Mouse (Mus musculus) testis, adult 2 months (tissue): Measurements from ENCODE around the gene Tdrd3. TPM values are rescaled to one million over a fixed set of nuclear protein-coding genes. Genes with fewer than 3 reads are reported as not detected.

Experiments used
- H3K27ac ChIP-seq: fragments of 200-500 bp; 2 replicates; pipeline ENCODE4 v1.5.1; 2012; ENCODE audit warnings: low read depth, low read length; ENCODE audit not compliant: control insufficient read depth, insufficient read depth
- H3K27me3 ChIP-seq: fragments of 200-500 bp; 2 replicates; pipeline ENCODE4 v1.6.1; 2012; ENCODE audit warnings: mild to moderate bottlenecking, low read length, moderate library complexity; ENCODE audit not compliant: control insufficient read depth, insufficient read depth
- H3K36me3 ChIP-seq: fragments of 200-500 bp; 2 replicates; pipeline ENCODE4 v1.6.1; 2012; ENCODE audit warnings: mild to moderate bottlenecking, low read length; ENCODE audit not compliant: control insufficient read depth, insufficient read depth
- H3K4me1 ChIP-seq: fragments of 200-500 bp; 2 replicates; pipeline ENCODE4 v1.6.1; 2012; ENCODE audit warnings: low read length; ENCODE audit not compliant: control insufficient read depth, insufficient read depth
- H3K4me3 ChIP-seq: fragments of 200-500 bp; 2 replicates; pipeline ENCODE4 v1.5.1; 2012; ENCODE audit warnings: low read depth, mild to moderate bottlenecking, low read length, moderate library complexity, mixed read lengths; ENCODE audit not compliant: control insufficient read depth
- CTCF ChIP-seq: fragments of 200-500 bp; IDR thresholded peaks from 2 replicates; pipeline ENCODE4 v1.5.1; 2012; ENCODE audit warnings: low read depth, mild to moderate bottlenecking, inconsistent platforms, low read length, moderate library complexity; ENCODE audit not compliant: control insufficient read depth, insufficient read depth, insufficient replicate concordance
- POLR2A ChIP-seq: fragments of 200-500 bp; IDR thresholded peaks from 2 replicates; pipeline ENCODE4 v1.6.1; 2012; ENCODE audit warnings: low read depth, mild to moderate bottlenecking, inconsistent platforms, low read length, moderate library complexity; ENCODE audit not compliant: control insufficient read depth
- polyA plus RNA-seq: library from polyadenylated mRNA; depleted of rRNA; stranded (reverse); fragments of >200 nt; gene quantifications from 2 replicates; pipeline ENCODE4 v1.2.3, GENCODE M21; 2012

Gene Tdrd3
- polyA plus RNA-seq, 1 experiment: 8.8 TPM

GRCm38 (mm10) chr14:87416755-87417690 lies 584 bp downstream of the Tdrd3 start:
- no peaks in the 10 kb centered on the region for H3K27me3 ChIP-seq
- H3K27ac ChIP-seq: peak overlapping the region; percentile 85
- peak overlapping the region; percentile 92 for H3K4me3 ChIP-seq
- H3K36me3 ChIP-seq: no peaks in the 10 kb centered on the region
- TF ChIP-seq POLR2A (no peak; the same call in 1 of the 2 replicates), CTCF (no peak)
- H3K4me1 ChIP-seq: no peaks in the 10 kb centered on the region

GRCm38 (mm10) chr14:87417691-87418070 lies 1.2 kb downstream of the Tdrd3 start:
- Histone ChIP-seq H3K36me3 (no peaks in the 10 kb centered on the region), H3K27me3 (no peaks in the 10 kb centered on the region), H3K4me3 (peak overlapping the region; percentile 92), H3K4me1 (no peaks in the 10 kb centered on the region), H3K27ac (peak overlapping the region; percentile 85)
- no peak for TF ChIP-seq CTCF
- TF ChIP-seq POLR2A: no peak

GRCm38 (mm10) chr14:87419740-87420139 lies 3.3 kb downstream of the Tdrd3 start:
- H3K27ac ChIP-seq: no peak overlapping the region
- TF ChIP-seq CTCF: no peak
- no peak for TF ChIP-seq POLR2A

GRCm38 (mm10) chr14:87420576-87420975 lies 4.1 kb downstream of the Tdrd3 start:
- TF ChIP-seq CTCF (no peak), POLR2A (no peak)
- Histone ChIP-seq H3K27me3 (no peaks in the 10 kb centered on the region), H3K4me1 (no peaks in the 10 kb centered on the region), H3K27ac (no peak overlapping the region), H3K4me3 (no peak overlapping the region), H3K36me3 (no peaks in the 10 kb centered on the region)

More at GRCm38 (mm10) chr14:87419740-87420139, 3.3 kb downstream of the Tdrd3 start:
- Histone ChIP-seq H3K4me1 (no peaks in the 10 kb centered on the region), H3K27me3 (no peaks in the 10 kb centered on the region), H3K36me3 (no peaks in the 10 kb centered on the region), H3K4me3 (no peak overlapping the region)

GRCm38 (mm10) chr14:87422432-87422831 lies 6.0 kb downstream of the Tdrd3 start:
- TF ChIP-seq CTCF (no peak), POLR2A (no peak)
- H3K4me1 ChIP-seq: no peaks in the 10 kb centered on the region
- H3K27me3 ChIP-seq: no peaks in the 10 kb centered on the region
- no peaks in the 10 kb centered on the region for H3K36me3 ChIP-seq
- no peak overlapping the region for H3K27ac ChIP-seq
- H3K4me3 ChIP-seq: no peak overlapping the region

GRCm38 (mm10) chr14:87426297-87426922 lies 10.0 kb downstream of the Tdrd3 start:
- TF ChIP-seq CTCF (no peak), POLR2A (no peak)
- H3K27me3 ChIP-seq: no peaks in the 10 kb centered on the region
- H3K36me3 ChIP-seq: no peaks in the 10 kb centered on the region
- no peaks in the 10 kb centered on the region for H3K4me1 ChIP-seq
- no peak overlapping the region for H3K27ac ChIP-seq
- H3K4me3 ChIP-seq: no peak overlapping the region

GRCm38 (mm10) chr14:87427032-87427431 lies 10.6 kb downstream of the Tdrd3 start:
- H3K4me1 ChIP-seq: no peaks in the 10 kb centered on the region
- H3K36me3 ChIP-seq: no peaks in the 10 kb centered on the region
- H3K27ac ChIP-seq: no peak overlapping the region
- H3K4me3 ChIP-seq: no peak overlapping the region
- H3K27me3 ChIP-seq: no peaks in the 10 kb centered on the region
- TF ChIP-seq CTCF: no peak
